Mouse (Mus musculus) brain, adult 2 months (tissue): ENCODE results near the gene Hspb7.

Experiments
- DNase-seq: peaks from one replicate; pipeline ENCODE4 v3.0.0; 2011; ENCODE audit warnings: low read depth, low spot score

Gene Hspb7

GRCm38 (mm10) chr4:141420192-141420829 lies at the start of gene Hspb7:
Hspb7 (plus strand) TSS chr4:141420779.
- DNase-seq, result no peak

GRCm38 (mm10) chr4:141372426-141372825 lies 48.2 kb upstream of the Hspb7 start:
- no peak for DNase-seq

DNA sequence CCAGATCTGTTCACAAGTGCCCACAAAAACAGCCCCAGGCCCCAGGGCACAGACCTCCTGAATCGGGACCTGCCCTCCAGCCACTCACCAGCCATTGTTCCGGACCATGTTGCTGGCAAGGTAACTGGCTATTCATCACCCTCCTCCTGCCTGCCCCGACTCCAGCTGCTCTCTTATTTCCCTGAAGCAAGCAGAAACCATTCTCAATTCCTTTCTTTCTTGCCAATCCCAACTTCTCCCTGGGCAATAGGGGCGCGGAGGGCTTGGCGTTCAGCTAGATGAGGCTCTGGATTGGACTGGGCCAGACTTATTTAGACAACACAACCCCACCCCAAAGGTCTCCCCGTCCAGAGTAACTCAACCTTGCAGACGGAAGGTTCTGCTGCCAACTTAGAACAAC lies 40.9 kb upstream of the Hspb7 start:
- no peak for DNase-seq

DNA sequence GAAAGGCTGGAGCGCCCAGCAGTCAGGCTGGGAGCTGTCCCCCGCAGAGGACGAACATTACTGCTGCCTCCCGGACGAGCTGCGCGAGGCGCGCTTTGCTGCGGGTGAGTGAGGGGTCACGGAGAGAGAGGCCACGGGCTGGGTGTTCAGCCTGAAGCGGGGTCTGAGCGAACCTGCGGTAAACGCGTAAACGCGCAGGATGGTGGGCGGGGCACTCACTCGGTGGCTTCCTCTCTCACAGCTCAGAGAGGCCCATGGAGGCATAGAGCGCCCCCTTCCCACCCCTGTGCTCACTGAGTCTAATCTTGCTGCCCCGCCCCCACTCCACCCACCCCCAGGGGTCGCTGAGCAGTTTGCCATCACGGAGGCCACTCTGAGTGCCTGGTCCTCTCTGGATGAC lies 38.2 kb upstream of the Hspb7 start:
- no peak for DNase-seq

DNA sequence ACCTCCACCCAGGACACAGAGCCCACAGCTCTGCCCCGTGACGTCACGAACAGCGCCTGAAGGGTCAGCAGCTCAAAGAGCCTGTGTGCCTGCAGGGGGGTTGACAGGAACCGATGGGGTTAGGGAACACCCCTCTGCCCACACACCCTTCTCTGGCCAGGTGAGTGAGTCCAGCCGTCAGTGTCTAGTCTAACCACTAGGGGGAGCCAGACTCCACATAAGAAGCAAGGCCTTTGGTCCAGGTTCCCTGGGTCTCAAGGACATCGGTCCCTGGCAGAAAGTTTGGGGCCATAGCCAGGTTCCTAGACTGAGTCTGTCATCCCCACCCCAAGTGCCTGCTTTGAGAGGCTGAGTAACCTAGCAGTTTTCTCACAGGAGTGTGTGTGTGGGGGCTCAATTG lies 35.3 kb upstream of the Hspb7 start:
- peak; percentile 78 for DNase-seq

GRCm38 (mm10) chr4:141386150-141386549 lies 34.4 kb upstream of the Hspb7 start:
- peak; percentile 36 for DNase-seq

GRCm38 (mm10) chr4:141387093-141387784 lies 33.3 kb upstream of the Hspb7 start:
- DNase-seq, result peak; percentile 73

DNA sequence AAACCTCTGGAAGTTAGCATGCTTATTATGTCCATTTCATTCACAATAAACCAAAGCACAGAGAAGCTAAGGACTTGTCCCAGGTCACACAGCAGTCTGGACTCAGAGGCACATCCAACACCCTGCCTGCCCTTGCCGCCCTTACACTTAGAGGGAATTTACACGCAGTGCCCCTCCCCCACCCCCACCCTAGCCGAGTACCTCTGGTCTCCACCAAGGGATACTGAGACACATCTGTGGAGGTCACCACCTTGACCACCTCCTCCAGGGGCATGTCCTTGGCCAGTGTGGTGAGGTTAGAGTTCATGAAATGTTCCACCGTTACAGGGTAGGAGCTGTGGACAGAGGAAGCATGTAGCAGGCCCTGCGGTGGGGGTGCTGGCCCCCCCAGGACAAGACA lies 32.6 kb upstream of the Hspb7 start:
- no peak for DNase-seq

DNA sequence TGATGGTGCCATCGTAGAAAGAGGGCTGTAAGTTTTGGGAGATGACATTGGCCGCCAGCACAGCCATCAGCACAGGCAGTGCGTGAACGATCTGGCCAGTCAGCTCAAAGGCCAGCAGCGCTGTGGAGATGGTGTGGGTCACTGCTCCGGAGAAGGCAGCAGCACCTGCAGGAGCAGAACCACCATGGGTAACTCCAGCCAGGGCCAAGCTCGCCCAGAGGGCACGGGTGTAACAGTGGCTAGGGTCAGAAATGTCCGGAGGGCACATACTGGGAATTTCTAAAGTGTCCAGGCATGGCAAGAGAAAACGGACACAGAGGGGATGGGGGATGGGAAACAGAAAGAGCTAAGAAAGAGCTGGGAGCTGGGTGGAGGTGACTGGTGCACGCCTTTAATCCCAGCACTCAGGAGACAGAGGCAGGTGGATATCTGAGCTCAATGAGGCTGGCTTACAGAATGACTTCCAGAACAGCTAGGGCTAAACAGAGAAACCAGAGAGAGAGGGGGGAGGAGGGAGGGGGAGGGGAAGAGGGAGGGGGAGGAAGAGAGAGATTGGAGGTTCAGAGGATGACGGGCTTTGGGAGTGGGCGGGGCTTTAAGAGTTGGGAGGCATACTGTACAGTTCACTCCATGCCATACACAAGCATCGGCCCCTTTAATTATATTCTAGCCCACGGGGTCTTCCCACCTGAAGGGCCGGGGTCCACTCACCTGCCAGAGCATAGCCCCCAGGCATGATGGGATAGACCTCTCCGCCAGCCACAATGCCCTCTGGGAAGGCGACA lies 31.0 kb upstream of the Hspb7 start:
- DNase-seq, result no peak

DNA sequence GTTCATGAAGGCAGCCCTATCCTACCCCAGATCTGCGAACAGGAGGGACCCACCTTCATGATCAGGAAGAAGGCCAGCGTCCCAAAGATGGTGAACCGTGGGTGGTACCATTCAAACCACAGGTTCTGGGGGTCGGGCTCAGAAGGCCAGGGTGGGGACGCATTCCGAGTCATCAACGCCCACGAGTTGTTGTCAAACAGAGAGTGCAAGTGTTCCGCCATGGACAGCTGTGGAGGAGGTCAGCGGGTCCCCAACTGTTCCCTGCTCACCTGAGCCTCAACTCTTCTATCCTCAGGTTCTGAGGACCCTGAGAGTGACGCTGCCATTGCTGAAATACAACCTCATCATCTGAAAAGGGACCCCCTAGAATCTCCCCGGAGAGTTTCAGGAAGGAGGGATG lies 29.3 kb upstream of the Hspb7 start:
- no peak for DNase-seq

GRCm38 (mm10) chr4:141394751-141395150 lies 25.8 kb upstream of the Hspb7 start:
- no peak for DNase-seq

DNA sequence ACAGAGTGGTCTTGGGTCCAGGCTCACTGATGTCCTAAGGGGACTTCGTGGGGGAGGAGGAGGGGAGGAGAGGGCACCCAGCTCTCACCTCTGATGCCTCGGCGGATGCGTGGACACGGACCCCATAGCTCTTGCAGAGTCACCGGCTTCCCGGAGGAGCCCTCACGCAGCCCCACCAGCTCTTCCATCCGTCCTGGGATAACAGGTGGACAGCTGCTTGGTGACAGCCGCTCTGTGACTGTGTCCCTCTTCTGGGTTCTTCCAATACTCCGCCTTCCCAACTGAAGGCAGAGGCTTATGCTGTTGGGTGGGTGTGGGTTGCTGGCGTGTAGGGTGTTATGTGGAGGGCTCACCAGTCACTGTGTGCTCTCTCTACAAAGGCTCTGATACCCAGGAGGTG lies 22.7 kb upstream of the Hspb7 start:
- peak; percentile 19 for DNase-seq

DNA sequence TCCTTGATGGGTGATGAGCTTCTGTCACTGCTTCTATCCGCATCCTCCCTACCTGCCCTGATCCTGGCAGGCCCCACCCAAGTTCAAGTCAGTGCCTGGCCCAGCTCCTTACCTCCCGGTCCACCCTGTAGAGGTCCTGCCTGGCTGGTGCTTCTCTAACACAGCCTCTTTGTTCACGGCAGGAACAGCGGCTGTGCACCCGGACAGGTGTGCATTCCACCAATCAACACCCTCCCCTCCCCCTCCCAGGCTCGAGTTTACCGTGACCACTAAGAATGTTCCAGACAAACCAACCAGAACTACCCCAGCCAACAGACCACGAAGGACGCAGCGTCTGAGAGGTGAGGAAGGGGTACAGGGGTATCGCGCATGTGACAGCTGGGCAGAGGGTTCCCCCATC lies 22.0 kb upstream of the Hspb7 start, which contains the start of gene Clcnka:
Clcnka (minus strand) TSS at position 180 of the 400 bp plus-strand sequence.
- no peak for DNase-seq

- DNase-seq, result no peak
Measured at GRCm38 (mm10) chr4:141400171-141400570, 20.4 kb upstream of the Hspb7 start.

DNA sequence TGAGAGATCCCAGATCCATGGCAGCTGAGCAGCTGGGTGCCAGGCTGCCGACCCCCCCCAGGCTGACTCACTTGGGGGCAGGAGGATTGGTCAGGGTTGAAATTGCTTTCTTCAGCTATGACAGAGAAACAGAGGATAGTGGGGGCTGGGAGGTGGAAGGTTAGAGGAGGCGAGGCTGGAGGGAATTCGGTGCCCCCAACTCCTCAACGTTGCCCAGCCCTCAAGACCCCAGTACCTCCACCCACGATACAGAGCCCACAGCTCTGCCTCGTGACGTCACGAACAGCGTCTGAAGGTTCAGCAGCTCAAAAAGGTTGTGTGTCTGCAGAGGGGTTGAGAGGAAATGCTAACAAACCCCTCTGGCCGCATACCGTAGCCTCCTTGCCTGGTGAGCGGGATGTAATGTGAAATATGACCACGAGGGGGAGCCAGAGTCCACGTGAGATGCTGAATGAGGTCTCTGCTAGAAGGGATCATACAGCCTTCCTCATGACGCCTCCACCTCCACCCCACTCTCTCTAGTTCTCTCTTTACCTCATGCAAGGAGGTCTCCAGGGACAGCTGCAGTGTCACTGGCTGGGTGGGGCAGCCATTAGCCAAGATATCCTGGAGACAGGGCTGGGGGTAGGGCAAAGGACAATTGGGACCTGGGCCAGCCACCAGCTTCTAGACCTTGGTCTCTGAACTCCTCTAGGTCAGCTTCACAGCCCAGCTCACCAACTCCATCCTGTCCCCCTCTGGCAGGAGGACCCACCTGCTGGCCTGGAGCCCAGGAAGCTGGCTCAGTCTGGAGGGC lies 15.9 kb upstream of the Hspb7 start:
- DNase-seq, result peak; percentile 87

- DNase-seq, result no peak
Measured at GRCm38 (mm10) chr4:141405314-141405622, 15.3 kb upstream of the Hspb7 start.

- DNase-seq, result peak; percentile 31
Measured at GRCm38 (mm10) chr4:141406516-141407299, 13.9 kb upstream of the Hspb7 start.

GRCm38 (mm10) chr4:141408577-141408976 lies 12.0 kb upstream of the Hspb7 start:
- no peak for DNase-seq

- no peak for DNase-seq
Measured at GRCm38 (mm10) chr4:141411430-141411992, 9.1 kb upstream of the Hspb7 start.

GRCm38 (mm10) chr4:141415924-141416323 lies 4.7 kb upstream of the Hspb7 start, which contains the start of gene Clcnkb:
Clcnkb (minus strand) TSS chr4:141416014.
- DNase-seq, result no peak
